Mouse (Mus musculus) activated CD4-positive, CD25-positive, alpha-beta regulatory T cell, adult 4 months (primary cell): ENCODE data around the gene Cntnap5c. TPM values are rescaled to one million over a fixed set of nuclear protein-coding genes. Genes with fewer than 3 reads are reported as not detected.

ENCODE experiments used
- ATAC-seq: one replicate; pipeline ENCODE4 v1.8.0; 2017
- polyA plus RNA-seq, 2 experiments: library from polyadenylated mRNA; unstranded; fragments of 100-300 nt; shearing (Covaris generic); gene quantifications; one replicate each; pipeline ENCODE4 v1.2.1; 2017

Cntnap5c gene
- polyA plus RNA-seq, 2 experiments from 2014 or later: not detected

- ATAC-seq: no peak
Measured at GRCm38 (mm10) chr17:58004491-58004890, 235.1 kb downstream of the Cntnap5c start.

- ATAC-seq: no peak
Measured at GRCm38 (mm10) chr17:58041178-58041577, 271.8 kb downstream of the Cntnap5c start.

GRCm38 (mm10) chr17:58045149-58045548 lies 275.8 kb downstream of the Cntnap5c start:
- ATAC-seq: no peak

GRCm38 (mm10) chr17:58069912-58070311 lies 300.5 kb downstream of the Cntnap5c start:
- ATAC-seq: no peak

- no peak for ATAC-seq
Measured at GRCm38 (mm10) chr17:58082676-58083075, 313.3 kb downstream of the Cntnap5c start.

GRCm38 (mm10) chr17:58104505-58104904 lies 335.1 kb downstream of the Cntnap5c start:
- ATAC-seq: no peak

- ATAC-seq: no peak
Measured at GRCm38 (mm10) chr17:58107901-58108300, 338.5 kb downstream of the Cntnap5c start.

- ATAC-seq: no peak
Measured at GRCm38 (mm10) chr17:58108335-58108734, 339.0 kb downstream of the Cntnap5c start.

- no peak for ATAC-seq
Measured at GRCm38 (mm10) chr17:58187171-58187570, 417.8 kb downstream of the Cntnap5c start.

- no peak for ATAC-seq
Measured at GRCm38 (mm10) chr17:58201148-58201547, 431.8 kb downstream of the Cntnap5c start.

- ATAC-seq: no peak
Measured at GRCm38 (mm10) chr17:58268058-58268457, 498.7 kb downstream of the Cntnap5c start.

- no peak for ATAC-seq
Measured at GRCm38 (mm10) chr17:58351310-58351709, 581.9 kb downstream of the Cntnap5c start.

GRCm38 (mm10) chr17:58356224-58356623 lies 586.9 kb downstream of the Cntnap5c start:
- no peak for ATAC-seq

- no peak for ATAC-seq
Measured at GRCm38 (mm10) chr17:58363582-58364267, 594.4 kb downstream of the Cntnap5c start.

GRCm38 (mm10) chr17:58370089-58370488 lies 600.7 kb downstream of the Cntnap5c start:
- ATAC-seq: no peak

GRCm38 (mm10) chr17:58407769-58408168 lies 638.4 kb downstream of the Cntnap5c start:
- ATAC-seq: no peak

GRCm38 (mm10) chr17:58408756-58409155 lies 639.4 kb downstream of the Cntnap5c start:
- no peak for ATAC-seq

- no peak for ATAC-seq
Measured at GRCm38 (mm10) chr17:58437443-58437842, 668.1 kb downstream of the Cntnap5c start.

Other genes with a start within 250 kb of the Cntnap5c start
- under 1 TPM in 1 of 2 experiments, not detected in 1; 0.05 TPM for gene Vmn2r120, start 224.1 kb upstream of the Cntnap5c start, polyA plus RNA-seq
- gene Gm21834, start 27.4 kb upstream of the Cntnap5c start, polyA plus RNA-seq: not detected